Mouse (Mus musculus) forebrain, postnatal 0 days (tissue): ENCODE measurements around the gene Tradd. TPM values are rescaled to one million over a fixed set of nuclear protein-coding genes. Genes with fewer than 3 reads are reported as not detected.
"Not testable (repeated sequence)": the region's sequence is repeated elsewhere in the genome, so short reads cannot be mapped to it uniquely, and the experiment has no call there.

ENCODE experiments used
- ATAC-seq: fragments of 200-750 bp; cut with Nextera tagmentation; 2 replicates; pipeline ENCODE4 v1.8.0; 2017; ENCODE audit warnings: mild to moderate bottlenecking, moderate library complexity
- DNase-seq: peaks from one replicate; pipeline ENCODE4 v3.0.0-alpha.2; 2015
- H3K27ac ChIP-seq: fragments of 300-500 bp; sonication (generic); 2 replicates; pipeline ENCODE4 v1.5.1; 2014; ENCODE audit warnings: low read depth, mild to moderate bottlenecking, antibody characterized with exemption, low read length, moderate library complexity, mixed read lengths
- H3K27me3 ChIP-seq: fragments of 300-500 bp; sonication (generic); 2 replicates; pipeline ENCODE4 v1.6.1; 2014; ENCODE audit warnings: mild to moderate bottlenecking, low read length, mixed read lengths; ENCODE audit not compliant: insufficient read depth
- H3K36me3 ChIP-seq: fragments of 300-500 bp; sonication (generic); 2 replicates; pipeline ENCODE4 v1.6.1; 2014; ENCODE audit warnings: mild to moderate bottlenecking, moderate library complexity; ENCODE audit not compliant: insufficient read depth
- H3K4me1 ChIP-seq: fragments of 300-500 bp; sonication (generic); 2 replicates; pipeline ENCODE4 v1.6.1; 2014; ENCODE audit warnings: antibody characterized with exemption; ENCODE audit not compliant: insufficient read depth
- H3K4me2 ChIP-seq: fragments of 300-500 bp; sonication (generic); 2 replicates; pipeline ENCODE4 v1.6.1; 2014; ENCODE audit warnings: low read depth, mild to moderate bottlenecking, moderate library complexity
- H3K4me3 ChIP-seq: fragments of 300-500 bp; sonication (generic); 2 replicates; pipeline ENCODE4 v1.5.1; 2014; ENCODE audit warnings: low read depth, low read length, mixed read lengths
- H3K9ac ChIP-seq: fragments of 300-500 bp; sonication (generic); 2 replicates; pipeline ENCODE4 v1.6.1; 2014; ENCODE audit warnings: mild to moderate bottlenecking
- H3K9me3 ChIP-seq: fragments of 300-500 bp; sonication (generic); 2 replicates; pipeline ENCODE4 v1.6.1; 2016; ENCODE audit warnings: low read length
- CTCF ChIP-seq: sonication (generic); IDR thresholded peaks from 2 replicates; pipeline ENCODE4 v1.5.1; 2016; ENCODE audit warnings: antibody characterized with exemption, control low read depth, low read depth
- WGBS: fragments of 180-500 bp; shearing (Covaris S2); extraction: QIAGEN DNeasy Blood & Tissue Kit; methylation state at CpG from one replicate; pipeline ENCODE4 v1.1.7; 2014; 5-methylcytosine and 5-hydroxymethylcytosine counted together
- polyA plus RNA-seq: library from polyadenylated mRNA; unstranded; fragments of >200 nt; fragmentation: Nextera tagmentation; extraction: Ambion mirVana; gene quantifications from 2 replicates; pipeline ENCODE4 v1.2.1, GENCODE M21; 2015
- total RNA-seq: library from RNA; depleted of rRNA; stranded (reverse); fragments of >200 nt; gene quantifications from 2 replicates; pipeline ENCODE4 v1.2.3, GENCODE M21; 2014

The Tradd gene
- total and polyA plus RNA-seq, 2 experiments from 2014 or later, result 14.0 to 14.7 TPM

GRCm38 (mm10) chr8:105241016-105241415 is 23.4 kb downstream of the Tradd start:
- no peak for DNase-seq
- no peaks in the 10 kb centered on the region for H3K4me1 ChIP-seq
- no peak overlapping the region for H3K4me2 ChIP-seq
- no peaks in the 10 kb centered on the region for H3K27me3 ChIP-seq
- WGBS, result 98% methylated on average over 7 of the region's 7 CpGs
- no peak overlapping the region for H3K27ac ChIP-seq
- peaks cover 35% of the 10 kb centered on the region for H3K36me3 ChIP-seq
- H3K4me3 ChIP-seq, result no peak overlapping the region
- no peak for ATAC-seq
- H3K9ac ChIP-seq, result no peak overlapping the region
- no peaks in the 10 kb centered on the region for H3K9me3 ChIP-seq
- no peak for TF ChIP-seq CTCF

- peaks cover 38% of the 10 kb centered on the region for H3K36me3 ChIP-seq
- ATAC-seq (no peak), DNase-seq (no peak)
- H3K9ac ChIP-seq, result no peak overlapping the region
- 92% methylated on average over 14 of the region's 14 CpGs for WGBS
- no peak overlapping the region for H3K27ac ChIP-seq
- no peaks in the 10 kb centered on the region for H3K9me3 ChIP-seq
- no peak overlapping the region for H3K4me3 ChIP-seq
- H3K27me3 ChIP-seq, result no peaks in the 10 kb centered on the region
- no peak overlapping the region for H3K4me2 ChIP-seq
- no peaks in the 10 kb centered on the region for H3K4me1 ChIP-seq
- TF ChIP-seq CTCF, result no peak
Observed at GRCm38 (mm10) chr8:105237442-105238142, 26.8 kb downstream of the Tradd start.

GRCm38 (mm10) chr8:105235206-105235605 is 29.2 kb downstream of the Tradd start:
- H3K4me2 ChIP-seq, result no peak overlapping the region
- ATAC-seq (no peak), DNase-seq (no peak)
- no peaks in the 10 kb centered on the region for H3K9me3 ChIP-seq
- no peak for TF ChIP-seq CTCF
- no peaks in the 10 kb centered on the region for H3K27me3 ChIP-seq
- H3K9ac ChIP-seq, result no peak overlapping the region
- H3K36me3 ChIP-seq, result peaks cover 19% of the 10 kb centered on the region
- H3K27ac ChIP-seq, result no peak overlapping the region
- 84% methylated on average over 1 of the region's 1 CpGs for WGBS
- H3K4me3 ChIP-seq, result no peak overlapping the region
- no peaks in the 10 kb centered on the region for H3K4me1 ChIP-seq

- H3K27me3 ChIP-seq, result no peaks in the 10 kb centered on the region
- ATAC-seq (no peak), DNase-seq (no peak)
- peaks cover 12% of the 10 kb centered on the region; the same call in 1 of the 2 replicates for H3K36me3 ChIP-seq
- no peak for TF ChIP-seq CTCF
- WGBS, result 72% methylated on average over 1 of the region's 1 CpGs
- H3K9me3 ChIP-seq, result no peaks in the 10 kb centered on the region
- no peak overlapping the region for H3K9ac ChIP-seq
- H3K4me3 ChIP-seq, result no peak overlapping the region
- H3K4me2 ChIP-seq, result no peak overlapping the region
- no peak overlapping the region for H3K27ac ChIP-seq
- H3K4me1 ChIP-seq, result no peaks in the 10 kb centered on the region
Observed at GRCm38 (mm10) chr8:105233126-105233935, 31.1 kb downstream of the Tradd start.

- not testable (repeated sequence) for H3K4me3 ChIP-seq, H3K27me3 ChIP-seq, ATAC-seq, H3K4me2 ChIP-seq, H3K9me3 ChIP-seq, H3K9ac ChIP-seq, H3K27ac ChIP-seq, DNase-seq, H3K4me1 ChIP-seq
- H3K36me3 ChIP-seq, result peaks cover 12% of the 10 kb centered on the region; the same call in 1 of the 2 replicates
- WGBS, result 95% methylated on average over 4 of the region's 4 CpGs
Observed at GRCm38 (mm10) chr8:105232321-105232693, 32.1 kb downstream of the Tradd start.

GRCm38 (mm10) chr8:105231503-105232320 is 32.7 kb downstream of the Tradd start:
- H3K9ac ChIP-seq, result no peak overlapping the region
- TF ChIP-seq CTCF, result no peak
- no peaks in the 10 kb centered on the region for H3K9me3 ChIP-seq
- H3K4me1 ChIP-seq, result no peaks in the 10 kb centered on the region
- no peak overlapping the region for H3K4me3 ChIP-seq
- no peaks in the 10 kb centered on the region for H3K27me3 ChIP-seq
- DNase-seq (no peak), ATAC-seq (no peak)
- WGBS, result 85% methylated on average over 12 of the region's 12 CpGs
- no peak overlapping the region for H3K27ac ChIP-seq
- no peak overlapping the region for H3K4me2 ChIP-seq
- peaks cover 10% of the 10 kb centered on the region; the same call in 1 of the 2 replicates for H3K36me3 ChIP-seq
